Mouse (Mus musculus) kidney, adult 10 weeks (tissue): ENCODE measurements around the gene Klf12. TPM values are rescaled to one million over a fixed set of nuclear protein-coding genes. Genes with fewer than 3 reads are reported as not detected.

Experiments used
- polyA plus RNA-seq: library from polyadenylated mRNA; stranded (reverse); fragments of 350-450 nt; fragmentation: Illumina TruSeq; extraction: RNeasy Lipid Tissue Mini Kit (QIAGEN cat#74804); gene quantifications from one replicate; pipeline ENCODE4 v1.2.3, GENCODE M21; 2014; ENCODE audit warnings: low read depth, low replicate concordance

Klf12 gene
- polyA plus RNA-seq = 12.3 TPM

GRCm38 (mm10) chr14:100284119-100284860 lies at the start of gene Klf12:
Gene Klf12 (minus strand): TSS chr14:100284679.

